Mouse (Mus musculus) kidney, adult 11 months (tissue): ENCODE results near the gene Rpl5.
A peak's percentile ranks its signal among the peaks of the same experiment; 100 is the strongest.
"Not testable (repeated sequence)": the region's sequence is repeated elsewhere in the genome, so short reads cannot be mapped to it uniquely, and the experiment has no call there.

Source experiments
- DNase-seq: peaks from one replicate; pipeline ENCODE4 v3.0.0; 2022

Gene Rpl5

DNA sequence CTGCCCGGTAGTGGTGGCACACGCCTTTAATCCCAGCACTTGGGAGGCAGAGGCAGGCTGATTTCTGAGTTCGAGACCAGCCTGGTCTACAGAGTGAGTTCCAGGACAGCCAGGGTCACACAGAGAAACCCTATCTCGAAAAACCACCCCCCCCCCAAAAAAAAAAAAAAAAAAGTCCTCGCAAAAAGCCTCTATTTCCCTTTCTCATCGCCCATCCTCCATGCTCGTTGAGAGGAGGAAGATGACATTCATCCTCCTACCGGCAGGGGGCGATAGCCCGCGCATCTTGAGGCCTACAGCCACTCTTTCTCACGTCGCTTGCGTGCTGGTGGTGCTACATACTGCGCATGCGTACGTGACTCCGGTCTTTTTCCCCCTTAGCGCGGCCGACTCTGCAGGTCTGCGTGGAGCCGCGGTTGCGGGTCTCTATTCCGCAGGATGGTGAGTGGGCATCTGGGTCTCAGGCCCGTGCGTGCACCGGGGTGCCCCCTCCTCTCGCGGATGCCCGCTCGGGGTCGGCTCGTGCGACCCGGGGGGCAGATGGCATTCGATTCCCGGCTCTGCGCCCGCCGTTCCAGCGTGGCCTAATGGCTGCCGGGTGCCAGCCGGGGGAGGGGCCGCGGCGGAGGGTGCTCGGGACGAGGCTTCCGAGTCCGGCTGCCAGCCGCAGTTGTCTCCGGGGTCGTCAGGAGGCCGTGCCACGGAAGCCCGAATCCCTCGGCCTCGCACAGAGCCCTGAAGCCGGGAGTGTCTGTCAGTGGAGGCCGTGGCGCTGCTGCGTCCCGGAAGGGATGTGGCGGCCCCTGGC is at the start of gene Rpl5:
Gene Rpl5 (plus strand): TSS at position 297 of the 808 bp plus-strand sequence.
- peak; percentile 94 for DNase-seq

DNA sequence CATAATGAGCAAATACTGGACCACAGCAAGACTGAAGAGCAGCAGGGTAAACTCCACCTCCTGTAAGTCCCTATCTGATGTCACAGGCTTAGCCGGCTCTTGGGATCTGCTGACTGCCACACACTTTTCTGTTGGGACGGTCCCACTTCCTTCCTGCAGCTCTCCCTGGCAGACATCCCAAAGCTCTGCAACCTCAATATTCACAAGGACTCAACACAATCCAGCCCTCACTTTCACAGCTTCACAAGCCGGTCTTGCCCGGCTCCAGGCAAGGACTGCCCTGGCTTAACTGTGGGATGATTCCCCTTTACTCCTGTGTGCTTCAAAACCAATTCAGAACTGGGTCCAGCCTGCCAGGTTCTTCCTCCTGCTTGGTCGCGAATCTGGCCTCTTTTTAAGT is 46.5 kb upstream of the Rpl5 start:
- DNase-seq, result peak; percentile 19

DNA sequence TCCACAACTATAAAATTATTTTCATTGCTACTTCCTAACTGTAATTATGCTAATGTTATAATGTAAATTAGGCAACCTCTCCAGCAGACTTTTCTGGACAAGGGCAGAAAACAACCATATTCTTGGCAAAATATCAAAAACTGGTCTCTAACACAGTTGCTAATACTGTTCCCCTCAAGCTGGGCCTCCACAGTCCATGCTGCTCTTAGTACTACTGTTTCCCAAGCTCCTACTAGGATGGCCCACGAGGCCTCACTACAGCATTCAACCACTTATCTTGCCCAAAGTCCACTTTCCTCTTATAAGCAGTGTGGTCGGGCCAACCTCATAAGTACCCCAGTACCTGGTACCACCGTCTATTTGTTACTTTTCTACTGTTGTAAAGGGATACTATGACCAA is 45.7 kb upstream of the Rpl5 start:
- DNase-seq, result no peak

GRCm38 (mm10) chr5:107855546-107855945 is 44.8 kb upstream of the Rpl5 start:
- no peak for DNase-seq

GRCm38 (mm10) chr5:107858963-107859362 is 41.3 kb upstream of the Rpl5 start:
- no peak for DNase-seq

GRCm38 (mm10) chr5:107863971-107864370 is 36.3 kb upstream of the Rpl5 start:
- DNase-seq, result no peak

DNA sequence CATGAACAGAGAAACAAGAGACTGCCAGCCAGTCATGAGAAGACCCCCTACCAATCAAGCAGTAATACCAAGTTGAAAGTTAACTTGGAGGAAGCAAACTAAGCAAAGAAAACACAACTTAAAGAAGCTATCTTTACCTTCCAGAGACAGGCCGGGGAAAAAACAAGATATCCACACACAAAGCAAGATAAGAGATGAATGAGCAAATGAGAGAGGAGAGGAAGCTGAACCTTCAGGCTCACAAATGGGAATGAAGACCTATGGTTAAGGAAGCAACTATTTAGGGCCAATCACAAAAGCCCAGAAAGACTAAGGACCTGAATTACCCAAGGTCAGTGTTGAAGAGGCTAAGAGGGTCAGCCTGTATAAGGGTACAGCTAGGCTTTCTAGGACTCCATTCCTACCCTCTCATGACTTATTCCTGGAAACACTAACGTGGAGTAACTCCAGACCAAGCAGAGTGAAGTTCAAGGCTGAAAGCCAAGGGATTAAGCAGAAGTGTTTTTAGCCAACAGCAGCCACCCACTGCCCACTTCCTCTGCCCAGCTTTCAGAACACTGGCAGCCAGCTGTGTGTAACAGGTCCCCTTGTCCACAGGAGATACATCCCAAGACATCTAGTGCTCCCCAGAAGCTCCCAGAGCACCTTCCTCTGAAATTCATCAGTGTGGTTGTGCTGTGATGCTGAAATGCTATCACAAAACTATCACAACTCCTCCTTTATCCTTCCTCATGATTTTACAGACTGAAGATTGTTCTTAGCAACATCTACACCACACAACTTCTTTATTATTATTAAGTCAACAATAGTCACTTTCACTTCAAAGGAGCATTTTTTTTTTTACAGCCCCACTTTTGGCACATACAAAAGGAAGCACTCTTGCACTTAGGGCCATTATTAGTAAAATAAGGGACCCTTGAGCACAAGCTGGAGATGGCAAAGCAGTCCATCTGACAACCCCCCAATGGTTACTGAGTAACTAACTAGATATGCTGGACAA is 33.9 kb upstream of the Rpl5 start:
- DNase-seq, result no peak

DNA sequence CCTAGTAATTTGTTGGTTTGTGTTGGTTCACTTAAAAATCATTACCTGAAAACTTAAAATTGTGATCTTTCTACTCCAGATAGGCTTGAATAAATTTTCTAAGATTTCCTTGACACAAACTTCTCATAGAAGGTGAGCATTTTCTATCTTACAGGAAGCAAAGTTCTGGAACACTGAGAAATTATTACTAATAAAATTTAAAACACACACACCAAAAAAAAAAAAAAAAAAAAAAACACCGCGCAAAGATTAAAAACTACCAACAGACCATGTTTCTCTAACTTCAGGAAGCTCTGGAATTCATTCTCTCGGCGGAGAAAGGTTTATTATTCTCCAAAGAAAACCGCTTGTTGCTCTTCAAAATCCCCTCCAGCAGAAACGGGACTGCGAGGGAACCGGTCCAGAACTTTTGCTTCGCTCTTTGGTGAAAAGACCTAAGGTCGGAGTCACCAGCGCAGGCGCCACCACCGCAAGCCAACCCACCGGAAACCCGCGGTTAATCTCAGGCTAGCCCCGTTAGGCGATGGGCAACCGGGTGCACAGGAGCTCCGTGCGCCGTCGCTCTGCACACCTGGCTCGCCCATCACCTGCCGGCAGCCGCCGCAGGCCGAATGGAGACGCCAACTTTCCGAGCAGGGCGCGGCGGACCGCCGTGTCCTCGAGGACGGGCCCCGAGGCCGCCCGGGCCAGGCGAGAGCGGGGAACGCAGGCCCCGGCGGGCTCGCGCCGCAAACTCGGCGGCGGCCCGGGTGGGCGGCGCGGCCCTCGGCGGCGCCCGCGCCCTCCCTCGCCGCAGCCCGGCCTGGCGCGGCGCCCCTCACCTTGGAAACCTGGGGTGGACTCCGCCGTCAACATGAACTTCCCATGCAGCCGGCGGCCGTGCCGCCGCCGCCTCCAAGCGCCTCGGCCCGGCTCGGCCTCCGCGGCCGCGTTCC is 32.1 kb upstream of the Rpl5 start:
- DNase-seq, result peak; percentile 66

DNA sequence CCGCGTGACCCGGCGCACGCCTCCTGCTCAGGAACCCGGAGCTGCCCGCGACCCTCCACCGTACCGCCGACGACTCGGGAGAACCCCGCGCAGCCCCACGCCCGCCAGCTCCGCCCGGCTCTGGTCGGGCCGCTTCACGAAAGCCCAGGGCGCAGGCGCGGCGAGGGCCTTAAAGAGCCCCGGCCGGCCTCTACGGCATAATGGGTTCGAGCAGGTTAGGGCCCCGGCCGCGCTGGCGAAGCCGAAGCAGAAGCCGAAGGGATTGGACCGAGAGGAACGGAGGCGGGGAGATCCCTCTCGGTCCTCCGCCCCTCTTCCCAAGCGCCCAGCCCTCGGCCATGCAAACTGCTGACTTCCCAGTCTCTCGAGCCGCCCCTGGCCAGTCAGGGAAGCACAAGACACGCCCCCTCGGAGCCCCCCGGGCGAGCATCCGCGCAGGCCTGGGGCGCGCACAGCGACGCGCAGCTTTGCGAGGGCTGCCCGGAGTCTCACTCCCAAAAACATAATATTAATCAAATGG is 31.3 kb upstream of the Rpl5 start:
- DNase-seq, result peak; percentile 96

GRCm38 (mm10) chr5:107869701-107870100 is 30.6 kb upstream of the Rpl5 start:
- no peak for DNase-seq

- DNase-seq, result no peak
Observed at GRCm38 (mm10) chr5:107873330-107873729, 27.0 kb upstream of the Rpl5 start.

DNA sequence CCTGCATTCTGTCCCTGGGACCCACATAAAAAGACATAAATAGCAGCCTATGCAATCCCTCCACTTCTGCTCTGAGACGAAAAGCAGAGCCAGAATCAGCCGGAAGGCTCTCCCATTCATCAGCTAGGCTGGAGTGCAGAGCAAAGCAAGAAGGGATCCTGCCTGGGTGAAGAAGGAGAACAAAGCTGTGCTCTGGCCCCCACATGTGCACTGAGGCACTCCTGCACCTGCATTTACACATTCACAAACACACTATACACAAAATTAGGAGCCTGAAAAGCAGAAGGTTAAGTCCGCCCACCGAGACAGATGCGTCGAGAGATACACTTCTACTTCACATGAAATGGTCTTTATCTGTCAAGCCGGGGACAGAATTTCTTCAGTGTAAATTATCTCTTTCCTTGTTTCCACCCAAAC is 26.4 kb upstream of the Rpl5 start:
- DNase-seq, result no peak

GRCm38 (mm10) chr5:107874561-107875260 is 25.6 kb upstream of the Rpl5 start, which contains the start of gene Evi5:
Gene Evi5, minus strand, starts transcription at chr5:107875107.
- DNase-seq, result no peak

- DNase-seq, result no peak
Observed at GRCm38 (mm10) chr5:107875261-107875611, 25.1 kb upstream of the Rpl5 start.

DNA sequence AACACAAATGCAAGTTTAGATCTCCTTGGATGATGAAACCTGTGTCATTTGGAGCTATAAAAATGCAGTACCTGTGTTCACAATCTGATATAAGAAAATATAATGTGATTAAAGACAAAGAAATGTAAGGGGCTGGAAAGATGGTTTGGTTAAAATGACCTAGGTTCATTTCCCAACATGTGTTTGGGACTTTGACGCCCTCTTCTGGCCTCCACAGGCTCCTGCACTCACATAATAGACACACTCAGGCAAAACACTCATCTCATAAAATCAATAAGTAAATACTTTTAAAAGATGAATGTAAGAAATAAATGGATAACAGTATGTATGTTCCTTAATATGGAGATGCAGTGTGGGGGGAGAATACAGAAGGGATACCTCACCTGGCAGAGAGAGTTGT is 23.2 kb upstream of the Rpl5 start:
- DNase-seq, result no peak

GRCm38 (mm10) chr5:107880710-107881109 is 19.6 kb upstream of the Rpl5 start:
- peak; percentile 83 for DNase-seq

DNA sequence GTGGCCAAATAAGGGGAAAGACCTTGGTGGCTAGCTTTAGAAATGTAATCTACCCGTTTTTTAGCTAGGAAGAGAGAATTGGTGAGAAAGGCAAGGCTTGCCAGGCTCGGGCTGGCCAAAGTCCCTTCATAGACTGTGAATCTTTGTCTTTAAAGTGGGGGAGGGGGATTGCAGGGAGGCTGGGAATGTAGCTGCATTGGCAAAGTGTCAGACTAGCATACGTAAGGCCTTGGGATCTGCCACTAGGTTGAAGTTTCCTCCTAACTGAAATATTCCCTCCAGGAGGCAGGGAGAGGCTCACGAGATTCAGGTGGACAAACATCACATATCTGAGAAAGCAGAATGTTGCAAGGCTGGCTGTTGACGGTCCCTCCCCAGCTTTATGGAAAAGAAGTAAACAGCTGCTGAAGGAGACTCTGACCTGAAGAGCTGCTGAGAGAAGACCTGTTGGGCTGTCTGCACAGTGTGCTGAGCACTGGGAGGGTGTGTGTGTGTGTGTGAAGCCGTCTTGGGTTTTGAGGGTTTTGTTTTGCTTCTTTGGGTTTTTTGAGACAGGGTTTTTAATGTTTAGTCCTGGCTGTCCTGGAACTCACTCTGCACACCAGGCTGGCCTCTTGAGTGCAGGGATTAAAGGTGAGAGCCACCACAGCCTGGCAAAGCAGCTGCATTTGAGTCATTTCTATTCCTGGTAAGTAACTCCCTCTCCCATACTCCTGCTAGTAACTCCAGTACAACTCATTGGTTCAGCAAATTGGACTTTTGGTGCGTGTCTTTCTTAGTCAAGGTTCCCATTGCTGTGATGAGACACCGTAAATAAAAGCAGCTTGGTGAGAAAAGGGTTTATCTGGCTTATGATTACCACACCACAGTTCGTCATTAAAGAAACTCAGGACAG is 10.1 kb upstream of the Rpl5 start:
- DNase-seq, result peak; percentile 87

DNA sequence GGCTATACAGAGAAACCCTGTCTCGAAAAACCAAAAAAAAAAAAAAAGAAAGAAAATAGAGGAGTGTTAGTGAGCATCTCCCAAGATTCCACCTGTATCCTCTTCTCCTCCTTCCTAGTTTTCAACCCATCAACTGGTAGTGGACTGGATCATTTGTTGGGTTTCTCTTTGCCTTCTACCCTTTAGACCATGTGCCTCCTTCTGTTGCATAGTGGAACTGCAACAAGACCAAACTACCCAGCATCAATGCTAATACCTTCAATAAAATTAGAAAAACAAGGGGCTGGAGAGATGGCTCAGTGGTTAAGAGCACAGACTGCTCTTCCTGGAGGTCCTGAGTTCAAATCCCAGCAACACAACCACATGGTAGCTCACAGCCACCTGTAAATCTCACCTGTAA is 8.8 kb upstream of the Rpl5 start:
- DNase-seq, result not testable (repeated sequence)

DNA sequence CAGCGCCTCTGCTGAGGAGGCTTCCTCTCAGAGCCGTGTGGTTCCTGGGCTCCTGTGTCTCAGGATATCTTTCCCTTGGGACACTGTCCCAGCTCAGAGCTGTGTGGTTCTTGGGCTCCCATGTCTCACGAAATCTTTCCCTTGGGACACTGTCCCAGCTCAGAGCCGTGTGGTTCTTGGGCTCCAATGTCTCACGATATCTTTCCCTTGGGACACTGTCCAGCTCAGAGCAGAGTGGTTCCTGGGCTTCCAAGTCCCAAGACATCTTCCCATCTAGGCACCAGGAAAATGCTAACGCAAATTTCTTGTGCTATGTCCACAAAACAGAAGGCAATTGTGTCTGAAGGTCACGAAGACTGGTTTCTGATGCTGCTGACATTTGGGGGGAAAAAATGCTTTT is 5.6 kb upstream of the Rpl5 start:
- no peak for DNase-seq

DNA sequence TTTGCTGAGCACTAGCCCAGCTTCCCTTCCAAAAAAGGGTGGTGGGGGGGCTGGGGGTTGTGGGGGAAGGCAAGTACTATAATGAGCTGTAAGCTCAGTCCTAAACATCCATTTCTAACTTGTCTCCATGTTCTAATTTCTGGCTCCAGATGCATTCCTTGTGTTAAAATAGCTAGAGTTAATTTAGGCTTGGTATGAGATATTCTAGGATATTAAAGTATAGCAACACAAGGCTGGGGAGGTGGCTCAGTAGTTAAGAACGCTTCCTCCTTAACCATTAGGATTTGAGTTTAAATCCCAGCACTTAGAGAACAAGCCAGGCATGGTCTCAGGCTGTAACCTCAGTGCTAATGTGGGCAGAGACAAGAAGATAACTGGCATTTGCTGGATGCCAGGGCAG is 4.0 kb upstream of the Rpl5 start:
- DNase-seq, result no peak
